In genomic region chr6:70752351-70752750, GRCm38 (mm10) we compare ENCODE assay signal across 9 mouse cellular contexts. TPM values are rescaled to one million over a fixed set of nuclear protein-coding genes. Genes with fewer than 3 reads are reported as not detected.
DNase-seq lines count a peak whose midpoint lies in the region; ATAC-seq and TF ChIP-seq lines count a peak whose summit lies in the region.
"Had no signal": no experiment of that assay in that cellular context is flagged by ENCODE, and none has a peak within 500 bp of the region (broad histone marks: within the 10 kb centered on the region; RNA-seq: fewer than 3 reads in every experiment).

No protein-coding gene starts in this region.

- no peak overlapping the region for H3K4me3 ChIP-seq in lung, embryonic 14.5 days (ENCODE audit: low read depth, low read length)
- H3K4me3 ChIP-seq: neural tube, embryonic 13.5 days had no signal

- no peak overlapping the region for H3K9ac ChIP-seq in lung, embryonic 14.5 days
- H3K9ac ChIP-seq: neural tube, embryonic 13.5 days had no signal

- no peaks in the 10 kb centered on the region for H3K36me3 ChIP-seq in lung, embryonic 14.5 days (ENCODE audit: insufficient read depth)
- H3K36me3 ChIP-seq: neural tube, embryonic 13.5 days had no signal

- no peaks in the 10 kb centered on the region for H3K9me3 ChIP-seq in lung, embryonic 14.5 days (ENCODE audit: low read depth, low read length)
- H3K9me3 ChIP-seq: neural tube, embryonic 13.5 days had no signal

- peak; percentile 59 for TF ChIP-seq CTCF in lung, embryonic 14.5 days (IDR thresholded peaks at IDR 0.05; ENCODE audit: low read depth)

- no peaks in the 10 kb centered on the region for H3K27me3 ChIP-seq in lung, embryonic 14.5 days (ENCODE audit: insufficient read depth, low read length)
- H3K27me3 ChIP-seq: neural tube, embryonic 13.5 days had no signal

- no peak overlapping the region for H3K4me2 ChIP-seq in lung, embryonic 14.5 days
- H3K4me2 ChIP-seq: neural tube, embryonic 13.5 days had no signal

- no peaks in the 10 kb centered on the region for H3K4me1 ChIP-seq in lung, embryonic 14.5 days (ENCODE audit: insufficient read depth)

- 39% methylated on average over 8 of the region's 8 CpGs for WGBS in lung, embryonic 14.5 days

- H3K27ac ChIP-seq in lung, embryonic 14.5 days (ENCODE audit: low read depth) = no peak overlapping the region
- H3K27ac ChIP-seq: neural tube, embryonic 13.5 days had no signal

- no peak for ATAC-seq in lung, embryonic 14.5 days (ENCODE audit: insufficient read depth)

- peak; percentile 39 to 42 for DNase-seq in cerebellum, postnatal 36 days
- DNase-seq in cerebellum, adult 9-11 months = no peak
- peak; percentile 51 for DNase-seq in lung, embryonic 14.5 days
- DNase-seq in lung, postnatal 25 days (ENCODE audit: low spot score) = no peak
- DNase-seq in c-Kit-positive CD71-positive TER-119-negative erythroid progenitor cells, embryonic 14.5 days (ENCODE audit: low read depth) = peak; percentile 67
- peak; percentile 81 for DNase-seq in liver
- DNase-seq in spleen, adult 12 weeks (ENCODE audit: low spot score) = peak; percentile 52
- no peak for DNase-seq in urinary bladder, postnatal 10 days (ENCODE audit: low spot score)

RNA-seq across cellular contexts. Expression of gene Rpia, which starts 39.7 kb away (rescaled TPM):
- polyA plus RNA-seq in lung, embryonic 14.5 days (2014; fragmentation: Nextera tagmentation; extraction: Ambion mirVana) = 2.5 and 3.4 TPM in 2 replicates

Comparison
In these comparisons a context has a peak if more than half of its experiments do, and no peak if none do; other contexts are left out.
1. DNase-seq: peak in cerebellum, postnatal 36 days (2 of 2), lung, embryonic 14.5 days (single experiment), c-Kit-positive CD71-positive TER-119-negative erythroid progenitor cells, embryonic 14.5 days (single experiment), liver (single experiment) and spleen, adult 12 weeks (single experiment); none in cerebellum, adult 9-11 months (single experiment), lung, postnatal 25 days (single experiment) and urinary bladder, postnatal 10 days (single experiment).